Mouse (Mus musculus): ENCODE measurements at regions not wholly inside any gene's neighbourhood (a gene's known extent, or its start where the extent isn't known, plus 50 kb on each side); places are given as distances from the start of the nearest gene placed in this dataset.

DNA sequence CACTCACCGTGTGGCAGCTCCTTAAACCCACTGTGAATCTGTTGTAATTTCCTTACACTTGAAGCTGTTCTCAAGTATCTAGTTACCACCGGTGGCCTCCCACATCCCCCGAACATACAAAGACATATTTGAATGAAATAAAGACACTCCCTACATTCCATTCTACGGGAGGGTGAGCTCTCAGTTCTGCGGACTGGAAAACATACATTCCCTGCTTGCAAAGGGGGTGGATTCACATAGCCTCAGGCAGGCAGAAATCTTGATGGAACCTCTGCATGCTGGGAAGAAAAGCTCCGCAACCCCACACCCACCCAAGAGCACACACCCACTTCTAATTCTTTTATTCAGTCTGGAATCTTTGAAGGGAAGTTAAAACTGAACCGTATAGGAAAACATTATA is 136.0 kb downstream of the Lca5 start:
- H3K4me2 ChIP-seq = no peak overlapping the region
- H3K27me3 ChIP-seq (replicated peaks) = peaks cover 71% of the 10 kb centered on the region
- no peak overlapping the region for H3K27ac ChIP-seq (replicated peaks)
- WGBS = 50% methylated on average over 7 of the region's 7 CpGs
- no peak overlapping the region for H3K4me3 ChIP-seq
- no peak overlapping the region for H3K9ac ChIP-seq
- ATAC-seq (ENCODE audit: extremely low read depth, insufficient number of reproducible peaks, low FRiP score, low TSS enrichment) = no peak
- no peaks in the 10 kb centered on the region for H3K36me3 ChIP-seq
- peaks cover 5% of the 10 kb centered on the region for H3K4me1 ChIP-seq
- no peaks in the 10 kb centered on the region for H3K9me3 ChIP-seq

DNA sequence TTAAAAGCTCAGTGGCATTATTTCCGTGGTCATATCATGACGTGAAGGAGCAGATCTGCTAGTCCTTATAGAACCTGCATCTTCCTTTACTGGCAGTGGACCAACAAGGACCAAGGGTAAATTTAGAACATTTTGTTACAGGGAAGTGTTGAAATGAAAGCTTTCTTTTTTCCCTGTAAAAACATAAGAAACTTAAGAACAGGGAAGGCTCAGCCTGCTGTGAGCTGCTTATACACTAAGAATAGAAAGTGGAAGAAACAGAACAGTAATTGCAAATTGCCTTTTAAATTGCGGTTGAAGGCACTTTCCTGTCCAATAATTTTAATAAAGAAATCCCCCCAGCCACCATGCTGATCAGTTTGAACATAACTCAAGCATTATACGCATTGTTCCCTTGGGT is 140.4 kb downstream of the Lca5 start:
- no peak for ATAC-seq (ENCODE audit: extremely low read depth, insufficient number of reproducible peaks, low FRiP score, low TSS enrichment)
- Histone ChIP-seq H3K4me2 (no peak overlapping the region), H3K4me3 (no peak overlapping the region), H3K9ac (no peak overlapping the region), H3K9me3 (no peaks in the 10 kb centered on the region), H3K27ac (replicated peaks) (no peak overlapping the region), H3K4me1 (peaks cover 5% of the 10 kb centered on the region), H3K27me3 (replicated peaks) (peaks cover 61% of the 10 kb centered on the region), H3K36me3 (no peaks in the 10 kb centered on the region)
- WGBS = 66% methylated on average over 4 of the region's 4 CpGs

DNA sequence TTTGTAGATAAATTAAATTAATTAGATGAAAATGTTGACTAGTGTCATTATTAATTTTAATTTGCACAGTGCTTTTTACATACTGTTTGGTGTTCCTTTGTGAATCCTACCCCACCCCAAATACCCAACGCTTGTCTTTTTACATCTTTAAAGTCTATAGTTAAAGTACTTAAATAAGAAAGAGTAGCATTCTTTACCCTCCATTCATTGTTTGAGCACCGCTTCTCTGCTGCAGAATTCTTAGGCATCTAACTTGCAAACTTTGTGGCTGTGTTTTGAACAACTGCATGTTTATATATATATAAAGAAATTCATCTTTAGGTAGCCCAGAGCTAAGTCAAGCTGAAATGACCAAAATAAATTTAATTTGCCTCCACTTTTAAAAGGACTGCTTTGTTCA is 140.9 kb downstream of the Lca5 start:
- peaks cover 5% of the 10 kb centered on the region for H3K4me1 ChIP-seq
- H3K27ac ChIP-seq (replicated peaks) = no peak overlapping the region
- H3K27me3 ChIP-seq (replicated peaks) = peaks cover 58% of the 10 kb centered on the region
- H3K4me2 ChIP-seq = no peak overlapping the region
- 75% methylated on average over 2 of the region's 2 CpGs for WGBS
- H3K4me3 ChIP-seq = no peak overlapping the region
- H3K36me3 ChIP-seq = no peaks in the 10 kb centered on the region
- no peak overlapping the region for H3K9ac ChIP-seq
- no peaks in the 10 kb centered on the region for H3K9me3 ChIP-seq
- no peak for ATAC-seq (ENCODE audit: extremely low read depth, insufficient number of reproducible peaks, low FRiP score, low TSS enrichment)

- peaks cover 53% of the 10 kb centered on the region for H3K27me3 ChIP-seq (replicated peaks)
- H3K4me2 ChIP-seq = no peak overlapping the region
- no peaks in the 10 kb centered on the region for H3K9me3 ChIP-seq
- no peak for ATAC-seq (ENCODE audit: extremely low read depth, insufficient number of reproducible peaks, low FRiP score, low TSS enrichment)
- H3K4me1 ChIP-seq = peaks cover 4% of the 10 kb centered on the region
- H3K4me3 ChIP-seq = no peak overlapping the region
- WGBS = 58% methylated on average over 2 of the region's 2 CpGs
- H3K36me3 ChIP-seq = no peaks in the 10 kb centered on the region
- no peak overlapping the region for H3K27ac ChIP-seq (replicated peaks)
- H3K9ac ChIP-seq = no peak overlapping the region
Observed at GRCm38 (mm10) chr9:83299623-83300022, 141.3 kb downstream of the Lca5 start.

DNA sequence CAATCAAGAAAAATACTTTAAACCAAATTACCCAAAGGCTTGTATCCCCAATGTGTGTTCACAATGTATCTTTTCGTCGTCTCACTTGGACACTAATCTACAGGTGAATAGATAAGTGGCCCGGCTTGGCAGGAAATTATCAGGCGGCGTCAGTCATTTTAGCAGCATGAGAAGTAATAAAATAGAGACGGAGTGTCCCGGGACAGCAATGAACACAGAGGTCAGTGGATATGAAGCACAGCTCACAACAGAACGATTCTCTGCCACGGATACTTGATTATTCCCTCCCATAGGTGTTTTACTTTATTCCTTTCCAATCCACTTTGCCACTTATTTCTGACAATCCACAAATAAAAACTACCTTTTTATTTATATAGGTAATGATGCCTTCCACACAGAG is 145.5 kb downstream of the Lca5 start:
- peaks cover 17% of the 10 kb centered on the region for H3K27me3 ChIP-seq (replicated peaks)
- no peak for ATAC-seq (ENCODE audit: extremely low read depth, insufficient number of reproducible peaks, low FRiP score, low TSS enrichment)

DNA sequence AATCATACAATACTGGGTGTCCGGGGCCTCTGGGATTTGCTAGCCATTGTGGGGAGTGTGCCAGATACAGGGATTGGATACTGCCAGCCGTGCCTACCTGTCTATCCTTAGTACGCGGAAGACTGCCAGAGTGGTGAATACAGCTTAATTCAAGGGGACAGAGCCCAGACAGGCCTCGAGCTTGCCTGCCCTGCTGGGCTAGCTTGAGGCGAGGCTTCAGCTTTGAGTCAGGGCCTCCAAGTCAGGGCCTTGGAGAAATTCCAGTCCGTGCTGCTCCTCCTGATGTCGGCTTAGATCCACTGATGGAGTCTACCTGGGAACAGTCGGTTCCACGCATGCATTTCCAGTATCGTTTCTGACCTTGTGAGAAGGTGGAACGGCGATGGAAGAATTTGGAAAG is 146.5 kb downstream of the Lca5 start:
- 79% methylated on average over 13 of the region's 13 CpGs for WGBS
- Histone ChIP-seq H3K36me3 (no peaks in the 10 kb centered on the region), H3K4me1 (no peaks in the 10 kb centered on the region), H3K4me2 (no peak overlapping the region), H3K9ac (no peak overlapping the region), H3K27me3 (replicated peaks) (peaks cover 14% of the 10 kb centered on the region), H3K4me3 (no peak overlapping the region), H3K9me3 (no peaks in the 10 kb centered on the region), H3K27ac (replicated peaks) (no peak overlapping the region)
- ATAC-seq (ENCODE audit: extremely low read depth, insufficient number of reproducible peaks, low FRiP score, low TSS enrichment) = no peak

More for the DNA sequence above, 145.5 kb downstream of the Lca5 start:
- no peaks in the 10 kb centered on the region for H3K9me3 ChIP-seq
- no peak overlapping the region for H3K4me2 ChIP-seq
- 69% methylated on average over 9 of the region's 9 CpGs for WGBS
- no peak overlapping the region for H3K4me3 ChIP-seq
- no peaks in the 10 kb centered on the region for H3K4me1 ChIP-seq
- no peak overlapping the region for H3K9ac ChIP-seq
- H3K36me3 ChIP-seq = no peaks in the 10 kb centered on the region
- no peak overlapping the region for H3K27ac ChIP-seq (replicated peaks)

- Histone ChIP-seq H3K27me3 (replicated peaks) (no peaks in the 10 kb centered on the region), H3K4me3 (no peak overlapping the region), H3K4me1 (no peaks in the 10 kb centered on the region), H3K4me2 (no peak overlapping the region), H3K9me3 (peaks cover 4% of the 10 kb centered on the region; the same call in 1 of the 2 replicates), H3K9ac (no peak overlapping the region), H3K36me3 (no peaks in the 10 kb centered on the region), H3K27ac (replicated peaks) (no peak overlapping the region)
- ATAC-seq (ENCODE audit: extremely low read depth, insufficient number of reproducible peaks, low FRiP score, low TSS enrichment) = no peak
- WGBS = 58% methylated on average over 1 of the region's 1 CpGs
Observed at GRCm38 (mm10) chr9:83284097-83284496, 137.6 kb upstream of the Hmgn3 start.

DNA sequence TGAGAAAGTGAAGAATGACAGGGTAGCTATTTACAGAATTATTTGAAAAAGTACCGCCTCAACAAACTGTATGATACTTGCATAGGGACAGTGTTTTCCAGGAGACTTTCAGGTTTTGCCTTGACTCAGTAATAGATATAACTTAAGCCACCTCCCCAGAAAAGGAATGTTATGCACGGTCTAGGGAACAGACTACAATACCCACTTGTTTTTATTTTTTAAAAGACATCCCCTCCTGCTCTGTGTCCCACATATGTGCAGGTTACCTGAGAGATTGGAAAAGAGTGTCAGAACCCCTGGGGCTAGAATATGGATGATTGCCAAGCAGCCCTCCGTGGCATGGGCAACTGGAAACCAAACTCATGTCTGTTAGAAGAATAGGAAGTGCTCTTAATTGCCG is 137.2 kb upstream of the Hmgn3 start:
- ATAC-seq (ENCODE audit: extremely low read depth, insufficient number of reproducible peaks, low FRiP score, low TSS enrichment) = no peak
- Histone ChIP-seq H3K9ac (no peak overlapping the region), H3K4me2 (no peak overlapping the region)

GRCm38 (mm10) chr9:83283249-83283648 is 136.8 kb upstream of the Hmgn3 start:
- no peaks in the 10 kb centered on the region for H3K4me1 ChIP-seq
- H3K36me3 ChIP-seq = no peaks in the 10 kb centered on the region
- 72% methylated on average over 8 of the region's 8 CpGs for WGBS
- no peak overlapping the region for H3K27ac ChIP-seq (replicated peaks)
- H3K4me2 ChIP-seq = no peak overlapping the region
- H3K4me3 ChIP-seq = no peak overlapping the region
- ATAC-seq (ENCODE audit: extremely low read depth, insufficient number of reproducible peaks, low FRiP score, low TSS enrichment) = no peak
- no peaks in the 10 kb centered on the region for H3K27me3 ChIP-seq (replicated peaks)
- H3K9me3 ChIP-seq = peaks cover 4% of the 10 kb centered on the region; the same call in 1 of the 2 replicates
- H3K9ac ChIP-seq = no peak overlapping the region

More for the DNA sequence above, 137.2 kb upstream of the Hmgn3 start:
- WGBS = 70% methylated on average over 4 of the region's 4 CpGs
- Histone ChIP-seq H3K4me1 (no peaks in the 10 kb centered on the region), H3K36me3 (no peaks in the 10 kb centered on the region), H3K9me3 (peaks cover 4% of the 10 kb centered on the region; the same call in 1 of the 2 replicates), H3K27ac (replicated peaks) (no peak overlapping the region), H3K27me3 (replicated peaks) (no peaks in the 10 kb centered on the region), H3K4me3 (no peak overlapping the region)

GRCm38 (mm10) chr9:83277791-83278190 is 131.3 kb upstream of the Hmgn3 start:
- Histone ChIP-seq H3K27me3 (replicated peaks) (no peaks in the 10 kb centered on the region), H3K9me3 (no peaks in the 10 kb centered on the region), H3K9ac (no peak overlapping the region), H3K36me3 (no peaks in the 10 kb centered on the region), H3K27ac (replicated peaks) (no peak overlapping the region), H3K4me2 (no peak overlapping the region), H3K4me3 (no peak overlapping the region), H3K4me1 (peaks cover 14% of the 10 kb centered on the region)
- 37% methylated on average over 5 of the region's 5 CpGs for WGBS
- no peak for ATAC-seq (ENCODE audit: extremely low read depth, insufficient number of reproducible peaks, low FRiP score, low TSS enrichment)

- Histone ChIP-seq H3K4me2 (no peak overlapping the region), H3K9me3 (no peaks in the 10 kb centered on the region), H3K27ac (replicated peaks) (no peak overlapping the region), H3K4me1 (peaks cover 14% of the 10 kb centered on the region), H3K36me3 (no peaks in the 10 kb centered on the region), H3K9ac (no peak overlapping the region), H3K27me3 (replicated peaks) (no peaks in the 10 kb centered on the region), H3K4me3 (no peak overlapping the region)
- no peak for ATAC-seq (ENCODE audit: extremely low read depth, insufficient number of reproducible peaks, low FRiP score, low TSS enrichment)
- WGBS = 70% methylated on average over 5 of the region's 5 CpGs
Observed at GRCm38 (mm10) chr9:83277356-83277755, 130.9 kb upstream of the Hmgn3 start.

DNA sequence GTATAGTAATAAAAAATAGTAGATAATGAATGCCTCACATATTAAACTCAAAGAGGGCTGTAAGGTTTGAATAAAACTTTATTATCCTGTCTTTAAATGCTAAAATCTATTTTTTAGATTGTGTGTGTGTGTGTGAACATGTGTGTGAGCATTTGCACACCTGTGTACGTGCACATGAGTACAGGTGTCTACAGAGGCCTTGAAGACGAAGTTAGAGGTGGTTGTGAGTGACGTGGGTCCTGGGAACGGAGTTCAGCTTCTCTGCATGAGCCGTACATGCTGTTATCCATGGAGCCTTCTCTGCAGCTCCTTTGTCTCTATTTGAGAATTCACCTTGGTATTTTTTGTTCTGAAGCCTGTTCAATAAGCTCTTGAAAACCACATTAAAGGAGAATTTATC is 129.8 kb upstream of the Hmgn3 start:
- Histone ChIP-seq H3K27me3 (replicated peaks) (no peaks in the 10 kb centered on the region), H3K4me3 (no peak overlapping the region), H3K36me3 (no peaks in the 10 kb centered on the region), H3K27ac (replicated peaks) (no peak overlapping the region), H3K4me2 (no peak overlapping the region), H3K4me1 (peaks cover 14% of the 10 kb centered on the region), H3K9me3 (no peaks in the 10 kb centered on the region), H3K9ac (no peak overlapping the region)
- 85% methylated on average over 5 of the region's 5 CpGs for WGBS
- no peak for ATAC-seq (ENCODE audit: extremely low read depth, insufficient number of reproducible peaks, low FRiP score, low TSS enrichment)
